Mouse (Mus musculus): ENCODE results near the gene Hdac7. TPM values are rescaled to one million over a fixed set of nuclear protein-coding genes. Genes with fewer than 3 reads are reported as not detected.

Gene Hdac7
- polyA plus RNA-seq, 1 experiment from 2014 or later, result 25.4 TPM

DNA sequence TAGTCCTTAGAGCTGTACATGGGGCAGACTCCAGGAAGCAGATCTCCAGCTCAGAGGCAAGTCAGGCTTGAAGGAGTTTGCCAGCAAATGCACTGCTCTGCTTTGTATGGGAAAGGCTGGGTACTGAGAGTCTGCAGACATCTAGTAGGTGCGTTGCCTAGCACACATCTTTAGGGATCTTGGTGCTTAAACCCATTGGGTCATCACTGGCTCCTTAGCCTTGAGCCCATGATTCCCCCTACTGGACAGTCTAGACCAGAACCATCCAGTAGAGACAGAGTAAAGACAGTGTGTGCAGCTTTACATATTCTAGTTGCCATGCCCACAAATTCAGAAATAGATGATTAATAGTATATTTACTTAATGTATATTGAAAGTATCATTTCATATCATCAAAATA, 3.5 kb downstream of the Hdac7 start:
- DNase-seq (ENCODE audit: low spot score) (no peak), ATAC-seq (ENCODE audit: insufficient number of reproducible peaks, low FRiP score, low TSS enrichment, low read depth) (no peak)
- Histone ChIP-seq H3K9ac (ENCODE audit: low read length) (no peak overlapping the region), H3K27ac (replicated peaks; ENCODE audit: low read depth, low read length) (no peak overlapping the region), H3K36me3 (ENCODE audit: control insufficient read depth, insufficient read depth, low read length) (no peaks in the 10 kb centered on the region), H3K4me2 (ENCODE audit: low read depth, severe bottlenecking) (no peak overlapping the region), H3K4me3 (ENCODE audit: low read depth, low read length) (no peak overlapping the region), H3K4me1 (ENCODE audit: control insufficient read depth, insufficient read depth, low read length) (peaks cover 21% of the 10 kb centered on the region), H3K9me3 (ENCODE audit: control insufficient read depth, low read length) (no peaks in the 10 kb centered on the region), H3K27me3 (ENCODE audit: control insufficient read depth, insufficient read depth, low read length) (no peaks in the 10 kb centered on the region)
- WGBS, result 97% methylated on average over 1 of the region's 1 CpGs

DNA sequence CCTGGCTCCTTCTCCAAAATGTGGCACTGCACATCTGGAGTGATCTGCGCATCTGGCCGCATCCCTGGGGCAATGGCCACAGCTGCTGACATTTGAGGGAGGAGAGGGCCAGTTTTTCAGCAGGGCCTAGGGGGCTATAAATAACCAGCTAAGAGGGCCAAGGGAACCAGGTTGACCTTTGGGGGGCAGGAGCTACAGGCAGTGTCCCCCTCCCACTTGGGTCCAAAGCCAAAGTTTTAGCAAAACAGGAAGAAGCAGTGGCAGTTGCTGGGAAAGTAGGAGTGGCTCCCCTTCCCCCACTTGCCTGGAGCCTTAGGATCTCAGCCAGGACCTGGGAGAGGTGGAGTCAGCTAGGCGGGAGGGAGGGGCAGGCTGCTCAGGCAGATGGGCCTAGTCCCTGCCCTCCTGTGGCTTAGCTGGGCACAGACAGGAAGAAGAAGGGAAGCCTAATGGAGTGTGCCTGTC, 4.3 kb downstream of the Hdac7 start:
- H3K4me1 ChIP-seq (ENCODE audit: control insufficient read depth, insufficient read depth, low read length), result peaks cover 21% of the 10 kb centered on the region
- ATAC-seq (ENCODE audit: insufficient number of reproducible peaks, low FRiP score, low TSS enrichment, low read depth) (no peak), DNase-seq (ENCODE audit: low spot score) (peak; percentile 68)
- H3K27ac ChIP-seq (replicated peaks; ENCODE audit: low read depth, low read length), result peak overlapping the region; percentile 39; the same call in 1 of the 2 replicates
- H3K27me3 ChIP-seq (ENCODE audit: control insufficient read depth, insufficient read depth, low read length), result no peaks in the 10 kb centered on the region
- no peak overlapping the region for H3K4me2 ChIP-seq (ENCODE audit: low read depth, severe bottlenecking)
- H3K9me3 ChIP-seq (ENCODE audit: control insufficient read depth, low read length), result no peaks in the 10 kb centered on the region
- no peaks in the 10 kb centered on the region for H3K36me3 ChIP-seq (ENCODE audit: control insufficient read depth, insufficient read depth, low read length)
- H3K4me3 ChIP-seq (ENCODE audit: low read depth, low read length), result no peak overlapping the region
- WGBS, result 16% methylated on average over 3 of the region's 3 CpGs
- peak overlapping the region; percentile 9; the same call in 1 of the 2 replicates for H3K9ac ChIP-seq (ENCODE audit: low read length)

DNA sequence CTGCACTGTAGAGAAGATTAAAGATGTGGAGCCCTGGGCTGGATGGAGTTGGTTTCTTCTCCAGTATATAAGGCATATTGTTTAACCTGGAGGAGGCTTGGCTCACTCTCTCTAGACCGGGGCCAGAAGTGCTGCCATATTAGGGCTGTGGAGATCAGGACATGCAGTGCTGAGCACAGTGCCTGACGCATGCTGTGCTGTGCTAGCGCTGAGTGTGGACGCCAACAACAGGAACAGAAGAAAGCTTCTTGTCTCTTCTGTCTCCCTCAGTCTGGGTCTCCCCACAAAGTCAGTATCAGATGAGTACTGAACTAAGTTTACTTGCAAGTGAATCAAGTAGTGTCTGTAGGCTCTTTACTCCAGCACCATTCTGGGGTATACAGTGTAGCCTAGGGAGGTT, 4.8 kb downstream of the Hdac7 start:
- H3K27ac ChIP-seq (replicated peaks; ENCODE audit: low read depth, low read length), result peak overlapping the region; percentile 39
- 78% methylated on average over 4 of the region's 4 CpGs for WGBS
- no peaks in the 10 kb centered on the region for H3K27me3 ChIP-seq (ENCODE audit: control insufficient read depth, insufficient read depth, low read length)
- H3K4me2 ChIP-seq (ENCODE audit: low read depth, severe bottlenecking), result no peak overlapping the region
- H3K4me1 ChIP-seq (ENCODE audit: control insufficient read depth, insufficient read depth, low read length), result peaks cover 21% of the 10 kb centered on the region
- ATAC-seq (ENCODE audit: insufficient number of reproducible peaks, low FRiP score, low TSS enrichment, low read depth), result no peak
- H3K9ac ChIP-seq (ENCODE audit: low read length), result no peak overlapping the region
- no peaks in the 10 kb centered on the region for H3K36me3 ChIP-seq (ENCODE audit: control insufficient read depth, insufficient read depth, low read length)
- no peaks in the 10 kb centered on the region for H3K9me3 ChIP-seq (ENCODE audit: control insufficient read depth, low read length)
- no peak for DNase-seq (ENCODE audit: low spot score)
- no peak overlapping the region for H3K4me3 ChIP-seq (ENCODE audit: low read depth, low read length)

DNA sequence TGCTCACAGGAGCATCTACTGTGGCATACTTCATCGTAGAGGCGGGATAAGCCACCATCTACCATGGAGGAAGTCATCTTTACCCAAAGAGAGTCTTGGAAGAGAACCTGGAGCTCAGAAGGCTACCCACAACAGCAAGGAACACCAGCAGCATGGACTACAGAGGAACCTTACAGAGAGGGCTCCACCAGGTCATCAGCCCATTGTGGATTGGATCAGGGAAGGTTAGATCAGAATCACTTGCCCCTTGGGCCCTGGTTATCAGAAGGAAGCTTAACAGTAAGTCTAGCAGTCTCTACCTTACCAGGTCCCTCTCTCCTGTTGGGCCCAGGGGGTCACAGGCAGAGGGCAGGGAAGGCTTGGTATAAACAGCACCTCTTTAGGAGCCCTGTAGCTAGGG, 5.3 kb downstream of the Hdac7 start:
- H3K27me3 ChIP-seq (ENCODE audit: control insufficient read depth, insufficient read depth, low read length), result no peaks in the 10 kb centered on the region
- H3K9ac ChIP-seq (ENCODE audit: low read length), result no peak overlapping the region
- H3K36me3 ChIP-seq (ENCODE audit: control insufficient read depth, insufficient read depth, low read length), result no peaks in the 10 kb centered on the region
- 92% methylated on average over 2 of the region's 2 CpGs for WGBS
- H3K4me2 ChIP-seq (ENCODE audit: low read depth, severe bottlenecking), result no peak overlapping the region
- H3K9me3 ChIP-seq (ENCODE audit: control insufficient read depth, low read length), result no peaks in the 10 kb centered on the region
- H3K27ac ChIP-seq (replicated peaks; ENCODE audit: low read depth, low read length), result no peak overlapping the region
- H3K4me3 ChIP-seq (ENCODE audit: low read depth, low read length), result no peak overlapping the region
- ATAC-seq (ENCODE audit: insufficient number of reproducible peaks, low FRiP score, low TSS enrichment, low read depth) (no peak), DNase-seq (ENCODE audit: low spot score) (no peak)
- peaks cover 21% of the 10 kb centered on the region for H3K4me1 ChIP-seq (ENCODE audit: control insufficient read depth, insufficient read depth, low read length)

DNA sequence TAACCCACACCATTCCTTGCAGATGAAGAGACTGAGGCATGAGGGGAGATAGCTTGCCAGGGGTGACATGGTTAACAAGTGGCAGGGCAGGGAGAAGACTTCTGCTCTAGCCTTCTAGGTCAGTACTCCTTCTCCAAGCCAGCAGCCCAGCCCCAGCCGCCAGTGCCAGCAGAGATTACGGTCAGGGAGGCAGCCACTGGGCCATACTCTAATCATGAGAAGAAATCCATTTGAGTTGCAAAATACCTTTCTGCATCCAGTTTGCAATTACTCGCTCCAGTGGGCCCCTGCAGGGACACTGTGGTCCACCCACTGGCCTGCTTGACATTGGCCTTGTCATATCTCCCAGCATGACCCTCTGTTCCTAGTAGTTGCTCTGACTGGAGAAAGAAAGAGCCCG, 5.9 kb downstream of the Hdac7 start:
- no peaks in the 10 kb centered on the region for H3K36me3 ChIP-seq (ENCODE audit: control insufficient read depth, insufficient read depth, low read length)
- no peak overlapping the region for H3K27ac ChIP-seq (replicated peaks; ENCODE audit: low read depth, low read length)
- no peak for DNase-seq (ENCODE audit: low spot score)
- no peak overlapping the region for H3K4me2 ChIP-seq (ENCODE audit: low read depth, severe bottlenecking)
- H3K4me1 ChIP-seq (ENCODE audit: control insufficient read depth, insufficient read depth, low read length), result peaks cover 21% of the 10 kb centered on the region
- no peaks in the 10 kb centered on the region for H3K27me3 ChIP-seq (ENCODE audit: control insufficient read depth, insufficient read depth, low read length)
- ATAC-seq (ENCODE audit: insufficient number of reproducible peaks, low FRiP score, low TSS enrichment, low read depth), result no peak
- no peak overlapping the region for H3K4me3 ChIP-seq (ENCODE audit: low read depth, low read length)
- no peak overlapping the region for H3K9ac ChIP-seq (ENCODE audit: low read length)
- H3K9me3 ChIP-seq (ENCODE audit: control insufficient read depth, low read length), result no peaks in the 10 kb centered on the region
- WGBS, result 82% methylated on average over 4 of the region's 4 CpGs

DNA sequence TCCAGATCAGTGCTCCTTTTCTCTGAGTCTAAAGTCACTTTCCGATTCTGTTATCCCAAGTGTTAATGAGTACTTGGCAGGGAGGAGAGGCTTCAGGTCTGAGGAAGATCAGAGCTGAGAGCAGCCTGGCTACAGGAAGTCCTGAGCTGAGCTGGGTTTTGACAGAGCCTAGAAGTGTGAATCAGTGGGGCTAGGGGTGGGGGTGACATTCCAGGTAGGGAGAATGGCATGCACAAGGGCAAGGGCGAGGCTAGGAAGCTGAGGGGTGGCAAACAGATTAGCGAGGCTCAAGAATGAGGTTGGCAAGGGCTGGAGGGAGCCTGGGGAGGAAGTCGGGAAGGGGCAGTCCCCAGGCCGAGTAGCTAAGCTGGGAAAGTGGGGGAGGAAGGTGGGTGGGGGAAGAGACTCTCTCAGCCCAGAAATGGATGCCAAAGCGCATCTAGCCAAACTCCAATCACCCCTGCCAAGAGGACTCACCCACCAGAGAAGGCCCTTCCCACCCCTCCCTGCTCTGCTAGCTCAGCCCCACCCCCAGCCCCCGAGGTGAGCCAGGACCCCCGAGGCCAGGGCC, 6.7 kb downstream of the Hdac7 start:
- H3K27me3 ChIP-seq (ENCODE audit: control insufficient read depth, insufficient read depth, low read length), result no peaks in the 10 kb centered on the region
- DNase-seq (ENCODE audit: low spot score), result no peak
- H3K4me3 ChIP-seq (ENCODE audit: low read depth, low read length), result no peak overlapping the region
- H3K9ac ChIP-seq (ENCODE audit: low read length), result no peak overlapping the region
- H3K27ac ChIP-seq (replicated peaks; ENCODE audit: low read depth, low read length), result no peak overlapping the region
- 13% methylated on average over 8 of the region's 8 CpGs for WGBS
- peaks cover 24% of the 10 kb centered on the region for H3K4me1 ChIP-seq (ENCODE audit: control insufficient read depth, insufficient read depth, low read length)
- H3K9me3 ChIP-seq (ENCODE audit: control insufficient read depth, low read length), result no peaks in the 10 kb centered on the region
- no peaks in the 10 kb centered on the region for H3K36me3 ChIP-seq (ENCODE audit: control insufficient read depth, insufficient read depth, low read length)
- no peak overlapping the region for H3K4me2 ChIP-seq (ENCODE audit: low read depth, severe bottlenecking)
- no peak for ATAC-seq (ENCODE audit: insufficient number of reproducible peaks, low FRiP score, low TSS enrichment, low read depth)

DNA sequence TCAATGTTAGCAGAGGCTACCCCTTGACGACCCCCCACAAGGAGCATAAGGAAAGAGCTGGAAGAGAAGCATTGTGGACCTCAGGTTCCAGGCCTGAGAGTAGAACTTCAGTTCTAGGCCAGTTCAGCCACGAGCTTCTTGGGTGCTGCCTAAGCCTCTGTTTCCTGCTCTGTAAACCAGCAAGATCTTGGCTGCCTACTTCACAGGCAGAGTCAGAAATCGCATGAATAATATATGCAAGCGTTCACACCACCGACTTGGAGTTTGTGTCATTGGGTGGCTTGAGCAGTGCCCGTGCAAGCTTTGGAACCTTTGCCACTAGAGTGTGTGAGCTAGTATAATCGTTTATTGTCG, 7.4 kb downstream of the Hdac7 start:
- Histone ChIP-seq H3K4me3 (ENCODE audit: low read depth, low read length) (no peak overlapping the region), H3K4me1 (ENCODE audit: control insufficient read depth, insufficient read depth, low read length) (peaks cover 28% of the 10 kb centered on the region)
- no peak for ATAC-seq (ENCODE audit: insufficient number of reproducible peaks, low FRiP score, low TSS enrichment, low read depth)

DNA sequence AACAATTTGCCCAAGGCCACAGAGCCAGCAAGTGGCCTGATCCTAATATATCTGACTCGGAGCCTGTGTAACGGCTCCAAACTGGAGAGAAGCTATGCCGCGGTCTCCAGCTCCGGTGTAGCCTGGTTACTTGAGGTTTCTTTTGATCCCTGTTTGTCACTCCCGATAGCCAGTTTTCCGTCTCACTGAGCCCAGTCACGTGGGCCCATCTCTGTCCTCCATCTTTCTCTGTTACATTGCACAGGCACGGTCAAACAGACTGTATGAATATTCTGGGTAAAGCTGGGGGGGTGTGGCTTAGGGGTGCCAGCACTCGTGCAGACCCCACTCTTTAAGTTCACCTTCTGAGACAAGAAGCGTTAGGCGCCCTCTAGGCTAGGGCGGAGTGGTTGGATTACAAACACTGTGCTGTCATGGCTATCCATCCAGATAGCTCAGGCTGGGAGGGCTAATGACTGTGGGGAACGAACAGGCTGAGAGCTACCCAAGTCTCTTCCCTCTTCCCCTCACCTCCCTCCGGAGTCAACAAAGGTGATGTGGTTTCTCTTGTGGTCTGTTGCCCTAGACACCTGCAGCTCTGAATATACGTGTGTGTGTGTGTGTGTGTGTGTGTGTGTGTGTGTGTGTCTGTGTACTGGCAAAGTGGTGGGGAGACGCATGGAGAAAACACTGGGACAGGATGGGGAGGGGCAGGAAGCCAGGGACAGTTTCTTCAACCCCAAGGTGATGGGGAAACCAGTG, 8.0 kb downstream of the Hdac7 start:
- Histone ChIP-seq H3K9ac (ENCODE audit: low read length) (no peak overlapping the region), H3K9me3 (ENCODE audit: control insufficient read depth, low read length) (no peaks in the 10 kb centered on the region), H3K4me2 (ENCODE audit: low read depth, severe bottlenecking) (no peak overlapping the region), H3K36me3 (ENCODE audit: control insufficient read depth, insufficient read depth, low read length) (no peaks in the 10 kb centered on the region), H3K27ac (replicated peaks; ENCODE audit: low read depth, low read length) (no peak overlapping the region), H3K4me3 (ENCODE audit: low read depth, low read length) (no peak overlapping the region), H3K4me1 (ENCODE audit: control insufficient read depth, insufficient read depth, low read length) (peaks cover 28% of the 10 kb centered on the region), H3K27me3 (ENCODE audit: control insufficient read depth, insufficient read depth, low read length) (no peaks in the 10 kb centered on the region)
- DNase-seq (ENCODE audit: low spot score) (no peak), ATAC-seq (ENCODE audit: insufficient number of reproducible peaks, low FRiP score, low TSS enrichment, low read depth) (no peak)
- 45% methylated on average over 17 of the region's 17 CpGs for WGBS

More for the DNA sequence above, 7.4 kb downstream of the Hdac7 start:
- Histone ChIP-seq H3K9ac (ENCODE audit: low read length) (no peak overlapping the region), H3K27me3 (ENCODE audit: control insufficient read depth, insufficient read depth, low read length) (no peaks in the 10 kb centered on the region), H3K9me3 (ENCODE audit: control insufficient read depth, low read length) (no peaks in the 10 kb centered on the region), H3K36me3 (ENCODE audit: control insufficient read depth, insufficient read depth, low read length) (no peaks in the 10 kb centered on the region), H3K27ac (replicated peaks; ENCODE audit: low read depth, low read length) (no peak overlapping the region), H3K4me2 (ENCODE audit: low read depth, severe bottlenecking) (no peak overlapping the region)
- 69% methylated on average over 8 of the region's 8 CpGs for WGBS
- DNase-seq (ENCODE audit: low spot score), result no peak

Measured in limb, embryonic 11.5 days (tissue).